Mouse (Mus musculus) layer of hippocampus, adult 9-10 months (tissue): Measurements from ENCODE around the gene Rnf187.

Source experiments
- DNase-seq: peaks from one replicate; pipeline ENCODE4 v3.0.0; 2022; ENCODE audit warnings: low spot score

Gene Rnf187

DNA sequence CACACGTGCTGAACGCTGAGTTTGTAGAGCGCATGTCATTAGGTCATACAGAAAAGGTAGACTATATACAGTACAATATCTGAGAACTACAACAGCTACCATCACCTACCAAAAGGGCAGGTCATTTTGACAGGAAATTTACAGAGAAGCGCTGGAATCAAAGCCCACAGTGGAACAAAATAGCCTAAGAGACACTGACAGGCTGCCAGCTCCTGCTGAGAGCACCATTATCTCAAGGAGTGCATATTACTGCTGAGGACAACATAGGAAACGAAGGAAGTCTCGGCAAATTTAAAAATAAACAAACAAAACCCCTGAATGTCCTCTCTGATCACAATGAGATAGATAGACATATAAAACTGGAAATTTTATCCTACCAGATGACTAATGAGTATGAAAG, 41.2 kb downstream of the Rnf187 start:
- DNase-seq, result no peak

DNA sequence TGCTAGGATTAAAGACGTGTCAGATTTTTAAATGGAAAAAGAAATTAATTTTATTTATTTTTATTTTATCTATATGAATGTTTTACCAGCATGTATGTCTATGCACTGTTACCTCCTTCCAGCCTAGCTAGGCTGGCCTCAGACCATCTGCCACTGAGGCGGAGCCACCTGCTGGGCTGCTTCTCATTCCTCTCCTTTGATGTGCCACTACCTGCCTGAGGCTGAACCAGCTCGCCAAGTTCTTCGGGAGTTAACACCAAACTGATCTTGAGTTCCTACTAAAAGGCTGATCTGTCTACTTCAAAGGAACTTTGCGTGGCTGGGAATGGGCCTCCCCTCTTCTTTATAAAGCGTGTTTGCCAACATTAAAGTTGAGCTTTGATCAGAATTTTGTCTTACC, 44.3 kb downstream of the Rnf187 start:
- no peak for DNase-seq

DNA sequence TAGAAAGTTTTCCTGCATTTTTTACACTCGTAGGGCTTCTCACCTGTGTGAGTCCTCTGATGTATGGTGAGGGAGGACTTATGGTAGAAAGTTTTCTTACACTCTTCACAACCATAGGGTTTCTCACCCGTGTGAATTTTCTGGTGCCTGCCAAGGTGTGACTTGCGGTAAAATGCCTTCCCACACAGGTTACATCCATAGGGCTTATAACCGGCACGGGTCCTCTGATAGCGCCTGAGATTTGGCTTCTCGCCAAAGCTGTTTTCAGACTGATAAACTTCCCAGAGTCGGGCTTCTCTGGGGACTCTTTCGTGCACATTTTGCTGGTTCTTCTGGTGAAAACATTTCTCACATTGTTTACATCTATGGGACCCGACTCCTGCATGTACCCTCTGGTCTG, 48.2 kb downstream of the Rnf187 start:
- no peak for DNase-seq

DNA sequence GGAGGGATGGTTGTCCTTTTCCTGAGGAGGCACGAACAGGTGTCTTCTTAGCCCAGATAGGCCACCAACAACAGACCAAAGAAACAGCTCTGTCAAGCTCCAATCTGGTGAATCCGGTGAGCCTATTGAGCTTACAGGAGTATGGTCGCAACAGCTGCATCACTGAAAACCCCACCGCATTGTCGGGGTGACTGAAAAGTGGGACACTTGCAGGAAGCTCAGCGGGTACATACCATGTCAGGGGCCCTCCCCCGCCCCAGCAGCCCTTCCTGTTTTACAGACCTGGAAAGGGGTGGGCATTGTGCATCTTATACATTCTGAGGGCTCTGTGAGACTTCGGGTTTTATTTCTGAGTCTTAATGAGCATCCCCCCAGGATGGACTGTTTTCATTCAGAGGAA, 55.0 kb downstream of the Rnf187 start:
- DNase-seq, result no peak
